Mouse (Mus musculus) intestine, embryonic 16.5 days (tissue): ENCODE measurements around the gene Zdhhc12. TPM values are rescaled to one million over a fixed set of nuclear protein-coding genes. Genes with fewer than 3 reads are reported as not detected.

Source experiments
- ATAC-seq: fragments of 200-750 bp; cut with Nextera tagmentation; 2 replicates; pipeline ENCODE4 v1.8.0; 2017; ENCODE audit warnings: moderate TSS enrichment, moderate library complexity
- H3K27ac ChIP-seq: fragments of 300-500 bp; sonication (generic); 2 replicates; pipeline ENCODE4 v1.5.1; 2014; ENCODE audit warnings: mild to moderate bottlenecking, low read length
- H3K27me3 ChIP-seq: fragments of 300-500 bp; sonication (generic); replicated peaks from 2 replicates; pipeline ENCODE4 v1.6.1; 2014; ENCODE audit warnings: low read length, control low read depth, mixed read lengths; ENCODE audit not compliant: control insufficient read depth, insufficient read depth
- H3K36me3 ChIP-seq: fragments of 300-500 bp; sonication (generic); 2 replicates; pipeline ENCODE4 v1.6.1; 2014; ENCODE audit warnings: low read length, control low read depth; ENCODE audit not compliant: control insufficient read depth, insufficient read depth
- H3K4me1 ChIP-seq: fragments of 300-500 bp; sonication (generic); 2 replicates; pipeline ENCODE4 v1.6.1; 2014; ENCODE audit warnings: low read length, control low read depth, mixed read lengths; ENCODE audit not compliant: control insufficient read depth, insufficient read depth
- H3K4me2 ChIP-seq: fragments of 300-500 bp; sonication (generic); 2 replicates; pipeline ENCODE4 v1.6.1; 2014; ENCODE audit warnings: low read depth, low read length, control low read depth
- H3K4me3 ChIP-seq: fragments of 300-500 bp; sonication (generic); 2 replicates; pipeline ENCODE4 v1.5.1; 2014; ENCODE audit warnings: mild to moderate bottlenecking, low read length
- H3K9ac ChIP-seq: fragments of 300-500 bp; sonication (generic); 2 replicates; pipeline ENCODE4 v1.6.1; 2014; ENCODE audit warnings: low read depth, low read length
- H3K9me3 ChIP-seq: fragments of 300-500 bp; sonication (generic); 2 replicates; pipeline ENCODE4 v1.6.1; 2016; ENCODE audit warnings: low read length, control low read depth; ENCODE audit not compliant: control insufficient read depth
- WGBS: fragments of 180-500 bp; shearing (Covaris S2); extraction: QIAGEN DNeasy Blood & Tissue Kit; methylation state at CpG from one replicate; pipeline ENCODE4 v1.1.7; 2014; 5-methylcytosine and 5-hydroxymethylcytosine counted together
- polyA plus RNA-seq: library from polyadenylated mRNA; unstranded; fragments of >200 nt; fragmentation: Nextera tagmentation; extraction: Ambion mirVana; gene quantifications from 2 replicates; pipeline ENCODE4 v1.2.1, GENCODE M21; 2015

The Zdhhc12 gene
- polyA plus RNA-seq, 1 experiment from 2014 or later = 79.0 TPM

GRCm38 (mm10) chr2:30130156-30130555 is 36.7 kb upstream of the Zdhhc12 start:
- no peaks in the 10 kb centered on the region for H3K27me3 ChIP-seq
- H3K36me3 ChIP-seq = no peaks in the 10 kb centered on the region
- WGBS = 83% methylated on average over 4 of the region's 4 CpGs
- no peak for ATAC-seq
- no peak overlapping the region for H3K4me2 ChIP-seq
- H3K27ac ChIP-seq = no peak overlapping the region
- no peak overlapping the region for H3K9ac ChIP-seq
- no peak overlapping the region for H3K4me3 ChIP-seq
- no peaks in the 10 kb centered on the region for H3K9me3 ChIP-seq
- peaks cover 16% of the 10 kb centered on the region for H3K4me1 ChIP-seq

- Histone ChIP-seq H3K4me2 (no peak overlapping the region), H3K4me3 (no peak overlapping the region), H3K27me3 (no peaks in the 10 kb centered on the region), H3K4me1 (peaks cover 11% of the 10 kb centered on the region; the same call in 1 of the 2 replicates), H3K9ac (no peak overlapping the region), H3K27ac (no peak overlapping the region), H3K36me3 (no peaks in the 10 kb centered on the region), H3K9me3 (no peaks in the 10 kb centered on the region)
- WGBS = 34% methylated on average over 2 of the region's 2 CpGs
- no peak for ATAC-seq
Observed at GRCm38 (mm10) chr2:30128789-30129188, 35.3 kb upstream of the Zdhhc12 start.

- 10% methylated on average over 27 of the region's 31 CpGs for WGBS
- peak; percentile 98 for ATAC-seq
- Histone ChIP-seq H3K4me3 (peak within 1 kb of the TSS; percentile 72), H3K36me3 (no peaks in the 10 kb centered on the region), H3K9me3 (no peaks in the 10 kb centered on the region), H3K27ac (peak within 1 kb of the TSS; percentile 80), H3K9ac (peak within 1 kb of the TSS; percentile 85), H3K27me3 (no peaks in the 10 kb centered on the region), H3K4me2 (peak within 1 kb of the TSS; percentile 90), H3K4me1 (peaks cover 7% of the 10 kb centered on the region; the same call in 1 of the 2 replicates)
Observed at GRCm38 (mm10) chr2:30124472-30125274, 31.2 kb upstream of the Zdhhc12 start, which contains the start of gene Zer1. Zer1 (minus strand) TSS chr2:30124585.

DNA sequence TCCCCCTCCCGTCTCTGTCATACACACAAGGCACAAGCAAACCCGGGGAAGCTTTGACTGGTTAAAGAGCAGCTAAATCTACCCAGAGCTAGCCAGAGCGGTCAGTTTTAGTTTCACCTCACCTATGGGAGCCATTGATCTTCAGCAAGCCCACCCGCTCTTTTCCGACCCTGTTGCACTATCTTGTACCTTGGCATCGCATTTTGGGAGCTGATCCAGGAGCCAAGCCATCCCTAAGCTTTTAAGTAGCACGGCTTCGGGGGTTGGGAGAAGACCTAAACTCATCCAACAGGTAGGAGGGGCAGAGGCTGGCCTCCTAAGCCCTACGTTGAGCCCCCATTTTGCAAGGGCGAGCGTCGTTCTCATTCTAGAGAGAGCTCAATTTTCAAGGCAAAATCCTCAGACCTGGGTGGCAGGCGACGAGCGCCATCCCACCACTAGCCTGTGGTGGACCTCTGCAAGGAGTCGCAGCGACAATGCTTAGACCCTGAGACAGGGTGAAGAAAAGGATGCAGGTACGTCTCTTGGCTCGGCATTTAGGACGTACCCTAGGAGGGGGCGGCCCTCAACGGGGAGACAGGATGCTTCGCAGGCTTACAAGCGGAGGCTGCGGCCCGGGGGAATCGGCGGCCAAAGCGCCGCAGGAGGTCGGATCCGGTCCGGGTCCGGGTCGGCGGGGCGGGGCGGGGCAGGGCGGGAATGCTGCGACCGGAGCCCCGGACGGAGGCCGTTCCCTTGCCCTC is 30.5 kb upstream of the Zdhhc12 start:
- Histone ChIP-seq H3K4me3 (peak overlapping the region; percentile 72), H3K4me2 (peak overlapping the region; percentile 90), H3K27ac (peak overlapping the region; percentile 80), H3K27me3 (no peaks in the 10 kb centered on the region), H3K9me3 (no peaks in the 10 kb centered on the region), H3K4me1 (peaks cover 7% of the 10 kb centered on the region; the same call in 1 of the 2 replicates), H3K9ac (peak overlapping the region; percentile 85), H3K36me3 (no peaks in the 10 kb centered on the region)
- WGBS = under 1% methylated on average over 44 of the region's 44 CpGs
- ATAC-seq = peak; percentile 74

DNA sequence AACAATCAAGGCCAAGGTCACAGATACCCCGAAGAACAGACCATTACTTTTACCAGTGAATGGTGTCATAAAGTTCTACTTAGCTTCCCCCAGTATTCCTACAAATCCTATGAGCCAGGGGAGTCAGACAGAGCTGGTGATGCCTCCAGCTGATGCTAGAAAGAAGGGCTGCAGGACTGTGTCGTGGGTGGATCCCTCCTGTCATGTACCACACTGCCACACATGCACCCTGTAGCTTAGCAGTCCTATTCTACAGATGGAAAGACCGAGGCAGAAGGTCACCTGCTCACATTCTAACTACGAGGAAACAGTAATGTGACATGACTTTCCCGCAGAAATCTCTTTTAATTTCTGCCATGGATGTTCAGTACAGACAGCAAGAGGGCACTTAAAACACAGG is 29.3 kb upstream of the Zdhhc12 start:
- H3K4me2 ChIP-seq = no peak overlapping the region
- no peak for ATAC-seq

DNA sequence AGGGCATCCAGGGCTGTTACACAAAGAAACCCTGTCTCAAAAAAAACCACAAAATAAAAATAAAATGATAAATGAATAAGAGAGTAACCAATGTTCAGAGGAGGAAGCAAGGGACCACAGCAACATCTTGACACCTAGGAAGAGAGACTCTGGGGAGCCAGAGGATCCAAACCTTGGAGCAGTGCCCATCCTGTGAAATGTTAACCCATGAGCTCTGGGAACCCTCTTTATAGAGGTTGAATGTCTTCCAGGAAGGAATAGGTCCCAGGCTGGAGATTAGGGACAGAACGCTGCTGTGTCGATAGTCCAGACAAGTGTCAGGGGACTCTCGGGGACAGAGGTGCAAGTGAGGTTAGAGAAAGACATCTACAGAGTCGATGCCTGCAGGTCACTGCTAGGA is 26.8 kb upstream of the Zdhhc12 start:
- H3K4me1 ChIP-seq = peaks cover 7% of the 10 kb centered on the region; the same call in 1 of the 2 replicates
- 86% methylated on average over 4 of the region's 4 CpGs for WGBS
- no peak for ATAC-seq
- no peak overlapping the region for H3K4me3 ChIP-seq
- H3K27ac ChIP-seq = no peak overlapping the region
- H3K4me2 ChIP-seq = no peak overlapping the region
- H3K27me3 ChIP-seq = no peaks in the 10 kb centered on the region
- H3K36me3 ChIP-seq = no peaks in the 10 kb centered on the region
- no peaks in the 10 kb centered on the region for H3K9me3 ChIP-seq
- no peak overlapping the region for H3K9ac ChIP-seq

More for the DNA sequence above, 29.3 kb upstream of the Zdhhc12 start:
- H3K27ac ChIP-seq = no peak overlapping the region
- H3K4me1 ChIP-seq = peaks cover 7% of the 10 kb centered on the region; the same call in 1 of the 2 replicates
- H3K4me3 ChIP-seq = no peak overlapping the region
- H3K27me3 ChIP-seq = no peaks in the 10 kb centered on the region
- H3K36me3 ChIP-seq = no peaks in the 10 kb centered on the region
- no peaks in the 10 kb centered on the region for H3K9me3 ChIP-seq
- WGBS = 82% methylated on average over 5 of the region's 5 CpGs
- H3K9ac ChIP-seq = no peak overlapping the region

GRCm38 (mm10) chr2:30119641-30120051 is 26.2 kb upstream of the Zdhhc12 start:
- H3K4me1 ChIP-seq = 0 out of 2 replicates have a peak, but pooled peaks cover 3% of the 10 kb centered on the region
- H3K36me3 ChIP-seq = no peaks in the 10 kb centered on the region
- no peak for ATAC-seq
- H3K27ac ChIP-seq = no peak overlapping the region
- 52% methylated on average over 6 of the region's 6 CpGs for WGBS
- no peak overlapping the region for H3K9ac ChIP-seq
- no peaks in the 10 kb centered on the region for H3K9me3 ChIP-seq
- H3K4me2 ChIP-seq = no peak overlapping the region
- no peaks in the 10 kb centered on the region for H3K27me3 ChIP-seq
- no peak overlapping the region for H3K4me3 ChIP-seq

- no peak for ATAC-seq
- Histone ChIP-seq H3K9me3 (no peaks in the 10 kb centered on the region), H3K4me2 (no peak overlapping the region), H3K4me1 (no peaks in the 10 kb centered on the region), H3K27me3 (no peaks in the 10 kb centered on the region), H3K27ac (no peak overlapping the region), H3K9ac (no peak overlapping the region), H3K4me3 (no peak overlapping the region), H3K36me3 (peaks cover 8% of the 10 kb centered on the region)
- WGBS = 85% methylated on average over 5 of the region's 5 CpGs
Observed at GRCm38 (mm10) chr2:30112564-30112963, 19.1 kb upstream of the Zdhhc12 start.

GRCm38 (mm10) chr2:30111500-30111899 is 18.1 kb upstream of the Zdhhc12 start:
- no peak overlapping the region for H3K9ac ChIP-seq
- H3K27ac ChIP-seq = no peak overlapping the region
- H3K4me1 ChIP-seq = no peaks in the 10 kb centered on the region
- ATAC-seq = no peak
- H3K36me3 ChIP-seq = peaks cover 8% of the 10 kb centered on the region
- H3K4me3 ChIP-seq = no peak overlapping the region
- 96% methylated on average over 2 of the region's 2 CpGs for WGBS
- no peak overlapping the region for H3K4me2 ChIP-seq
- H3K27me3 ChIP-seq = no peaks in the 10 kb centered on the region
- H3K9me3 ChIP-seq = no peaks in the 10 kb centered on the region
